Mouse (Mus musculus): ENCODE results near the gene Gm2237.
"Not testable (repeated sequence)": the region's sequence is repeated elsewhere in the genome, so short reads cannot be mapped to it uniquely, and the experiment has no call there.

The Gm2237 gene

GRCm38 (mm10) chr14:19584804-19585667 is at the start of gene Gm2237:
Gm2237 (minus strand) TSS chr14:19585135.
- peak; percentile 3 for DNase-seq (ENCODE audit: low read depth, low spot score)

GRCm38 (mm10) chr14:19602481-19602880 is 17.5 kb upstream of the Gm2237 start, which contains the start of gene Gm5458:
Gm5458 (minus strand) TSS chr14:19602581.
- not testable (repeated sequence) for DNase-seq (ENCODE audit: low read depth, low spot score)

GRCm38 (mm10) chr14:19549863-19550262 is 35.1 kb downstream of the Gm2237 start, which contains the start of gene Gm2244:
Gm2244 (minus strand) TSS chr14:19549963.
- not testable (repeated sequence) for DNase-seq (ENCODE audit: low read depth, low spot score)

Measured in retina, postnatal 7 days (tissue).